Mouse (Mus musculus) MEL (cell line): Measurements from ENCODE around the gene Hecw2. TPM values are rescaled to one million over a fixed set of nuclear protein-coding genes. Genes with fewer than 3 reads are reported as not detected.

Experiments used
- DNase-seq: peaks from one replicate; pipeline ENCODE4 v3.0.0; 2011; ENCODE audit warnings: low read depth, low spot score
- H3K27ac ChIP-seq: 2 replicates; pipeline ENCODE4 v1.5.1; 2012; ENCODE audit warnings: low read depth, mild to moderate bottlenecking, control low read depth, low read length, moderate library complexity; ENCODE audit not compliant: control insufficient read depth
- H3K27me3 ChIP-seq, 2 experiments: fragments of 150-350 bp in 1 of 2; sonication (generic) in 1 of 2; 2 replicates each; pipeline ENCODE4 v1.6.1; 2012; ENCODE audit warnings: low read length in 2 of 2, mild to moderate bottlenecking in 2 of 2, improper control_type of control experiment in 1 of 2, moderate library complexity in 1 of 2; ENCODE audit not compliant: insufficient read depth in 2 of 2, control insufficient read depth in 1 of 2
- H3K36me3 ChIP-seq, 2 experiments: 2 replicates each; pipeline ENCODE4 v1.6.1; 2012 to 2014; ENCODE audit warnings: low read length in 2 of 2, improper control_type of control experiment in 1 of 2, inconsistent platforms in 1 of 2, mild to moderate bottlenecking in 1 of 2; ENCODE audit not compliant: insufficient read depth in 2 of 2, control insufficient read depth in 1 of 2
- H3K4me1 ChIP-seq, 2 experiments: fragments of 150-350 bp in 1 of 2; sonication (generic) in 1 of 2; 2 replicates each; pipeline ENCODE4 v1.6.1; 2012; ENCODE audit warnings: low read length in 2 of 2, improper control_type of control experiment in 1 of 2, mild to moderate bottlenecking in 1 of 2; ENCODE audit not compliant: insufficient read depth in 2 of 2, control insufficient read depth in 1 of 2
- H3K4me3 ChIP-seq, 2 experiments: fragments of 150-350 bp in 1 of 2; sonication (generic) in 1 of 2; 2 replicates each; pipeline ENCODE4 v1.5.1; 2012; ENCODE audit warnings: low read depth in 2 of 2, low read length in 2 of 2, mild to moderate bottlenecking in 2 of 2, moderate library complexity in 2 of 2, control low read depth in 1 of 2, improper control_type of control experiment in 1 of 2; ENCODE audit not compliant: control insufficient read depth in 1 of 2, insufficient read depth in 1 of 2
- H3K79me2 ChIP-seq: 2 replicates; pipeline ENCODE4 v1.6.1; 2012; ENCODE audit warnings: mild to moderate bottlenecking, low read length, moderate library complexity; ENCODE audit not compliant: control insufficient read depth, poor library complexity, insufficient read depth
- H3K9ac ChIP-seq: 2 replicates; pipeline ENCODE4 v1.6.1; 2012; ENCODE audit warnings: low read depth, mild to moderate bottlenecking, control low read depth, low read length, moderate library complexity; ENCODE audit not compliant: control insufficient read depth, poor library complexity, severe bottlenecking
- H3K9me3 ChIP-seq: fragments of 150-350 bp; sonication (generic); replicated peaks from 2 replicates; pipeline ENCODE4 v1.6.1; 2012; ENCODE audit warnings: mild to moderate bottlenecking, low read length, improper control_type of control experiment, moderate library complexity; ENCODE audit not compliant: insufficient read depth
- CHD2 ChIP-seq: IDR thresholded peaks from 2 replicates; pipeline ENCODE4 v1.6.1; 2011; ENCODE audit warnings: low read length, improper control_type of control experiment
- GATA1 ChIP-seq: IDR thresholded peaks from 2 replicates; pipeline ENCODE4 v1.6.1; 2011; ENCODE audit warnings: low read depth, low read length, improper control_type of control experiment
- HCFC1 ChIP-seq: IDR thresholded peaks from 2 replicates; pipeline ENCODE4 v1.6.1; 2012; ENCODE audit warnings: low read depth, mild to moderate bottlenecking, inconsistent platforms, low read length, improper control_type of control experiment, moderate library complexity
- MAFK ChIP-seq: IDR thresholded peaks from 2 replicates; pipeline ENCODE4 v1.6.1; 2011; ENCODE audit warnings: low read depth, mild to moderate bottlenecking, low read length, improper control_type of control experiment, borderline replicate concordance
- MAX ChIP-seq: IDR thresholded peaks from 2 replicates; pipeline ENCODE4 v1.6.1; 2011; ENCODE audit warnings: low read length, improper control_type of control experiment
- MEF2A ChIP-seq: IDR thresholded peaks from 2 replicates; pipeline ENCODE4 v1.6.1; 2014; ENCODE audit warnings: low read depth, mild to moderate bottlenecking, inconsistent platforms, low read length, improper control_type of control experiment; ENCODE audit not compliant: poor library complexity, insufficient replicate concordance, severe bottlenecking; ENCODE audit errors: extremely low read depth
- MYC ChIP-seq: IDR thresholded peaks from 2 replicates; pipeline ENCODE4 v1.6.1; 2011; ENCODE audit warnings: low read depth, mild to moderate bottlenecking, low read length, improper control_type of control experiment, moderate library complexity
- NRF1 ChIP-seq: IDR thresholded peaks from 2 replicates; pipeline ENCODE4 v1.6.1; 2014; ENCODE audit warnings: low read depth, mild to moderate bottlenecking, inconsistent platforms, low read length, improper control_type of control experiment, moderate library complexity; ENCODE audit not compliant: poor library complexity, insufficient read depth, severe bottlenecking
- RAD21 ChIP-seq: IDR thresholded peaks from 2 replicates; pipeline ENCODE4 v1.6.1; 2011; ENCODE audit warnings: mild to moderate bottlenecking, low read depth, low read length, improper control_type of control experiment
- RCOR1 ChIP-seq: IDR thresholded peaks from 2 replicates; pipeline ENCODE4 v1.6.1; 2012; ENCODE audit warnings: low read depth, mild to moderate bottlenecking, inconsistent platforms, low read length, improper control_type of control experiment
- SMC3 ChIP-seq: IDR thresholded peaks from 2 replicates; pipeline ENCODE4 v1.6.1; 2011; ENCODE audit warnings: low read depth, low read length, improper control_type of control experiment
- UBTF ChIP-seq: IDR thresholded peaks from 2 replicates; pipeline ENCODE4 v1.6.1; 2012; ENCODE audit warnings: low read depth, mild to moderate bottlenecking, inconsistent platforms, low read length, improper control_type of control experiment, moderate library complexity, borderline replicate concordance; ENCODE audit not compliant: insufficient read depth
- polyA plus RNA-seq, 2 experiments: library from polyadenylated mRNA; stranded (reverse) in 1 of 2; unstranded in 1 of 2; fragments of >175 nt in 1 of 2; fragments of >200 nt in 1 of 2; gene quantifications; 2 replicates each; pipeline versions ENCODE4 v1.2.1 to v1.2.4; 2012; ENCODE audit warnings: low replicate concordance in 2 of 2, low read depth in 1 of 2; ENCODE audit not compliant: insufficient read length in 2 of 2, insufficient read depth in 1 of 2, missing spikeins in 1 of 2
- total RNA-seq: library from RNA; depleted of rRNA; stranded (reverse); fragments of 300-350 nt; gene quantifications from 2 replicates; pipeline ENCODE4 v1.2.3, GENCODE M21; 2012

Gene Hecw2
- total and polyA plus RNA-seq, 3 experiments, result not detected

GRCm38 (mm10) chr1:54003288-54003687, 191.7 kb downstream of the Hecw2 start:
- H3K27me3 ChIP-seq, result no peaks in the 10 kb centered on the region; a peak in 1 of 4 replicates
- H3K4me1 ChIP-seq, result no peaks in the 10 kb centered on the region
- DNase-seq, result no peak
- TF ChIP-seq UBTF (no peak), SMC3 (no peak)
- H3K9me3 ChIP-seq, result no peaks in the 10 kb centered on the region
- no peak overlapping the region for H3K4me3 ChIP-seq
- H3K36me3 ChIP-seq, result no peaks in the 10 kb centered on the region
- H3K79me2 ChIP-seq, result no peaks in the 10 kb centered on the region
- H3K9ac ChIP-seq, result no peak overlapping the region
- H3K27ac ChIP-seq, result no peak overlapping the region

DNA sequence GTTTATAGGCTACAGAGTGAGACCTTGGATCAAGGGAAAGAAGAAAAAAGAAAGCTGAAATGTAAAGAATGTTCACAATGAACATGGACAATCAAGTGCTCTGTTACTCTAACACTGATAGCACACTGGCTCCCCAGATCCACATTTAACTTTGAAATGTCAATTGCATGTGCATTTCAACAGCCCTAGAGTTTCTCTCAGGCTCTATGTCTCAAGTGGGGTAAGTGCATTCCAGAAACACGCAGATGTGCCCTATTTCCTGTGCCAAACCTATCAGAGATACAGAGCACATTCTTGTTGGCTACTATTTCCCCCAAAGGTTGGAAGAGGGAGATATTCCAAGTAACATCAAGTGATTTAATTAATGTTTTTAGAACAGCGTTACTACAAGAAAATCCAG, 192.9 kb downstream of the Hecw2 start:
- Histone ChIP-seq H3K36me3 (no peaks in the 10 kb centered on the region), H3K9me3 (no peaks in the 10 kb centered on the region), H3K9ac (no peak overlapping the region), H3K27ac (no peak overlapping the region), H3K4me1 (no peaks in the 10 kb centered on the region), H3K79me2 (no peaks in the 10 kb centered on the region), H3K4me3 (no peak overlapping the region), H3K27me3 (no peaks in the 10 kb centered on the region; a peak in 1 of 4 replicates)
- TF ChIP-seq MEF2A (no peak), RAD21 (no peak), MAX (no peak), RCOR1 (no peak), MAFK (no peak)
- DNase-seq, result no peak

DNA sequence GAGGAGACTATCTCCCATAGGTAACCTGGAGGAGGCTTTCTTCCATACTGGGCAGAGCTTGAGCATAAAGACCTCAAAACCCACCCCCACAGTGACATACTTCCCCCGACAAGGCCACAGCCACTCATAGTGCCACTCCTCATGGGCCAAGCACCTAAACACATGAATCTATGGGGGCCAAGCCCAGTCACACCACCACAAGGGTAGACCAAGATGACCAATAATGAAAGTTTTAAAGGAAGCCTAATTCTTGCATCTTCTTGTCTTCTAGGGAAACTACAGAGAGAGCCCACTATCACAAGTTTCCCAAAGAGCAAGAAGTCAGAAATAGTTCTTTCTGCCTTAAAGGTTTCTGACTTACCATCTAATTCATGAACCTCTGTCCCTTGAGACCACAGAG, 197.7 kb downstream of the Hecw2 start:
- TF ChIP-seq UBTF (no peak), MAFK (no peak), GATA1 (no peak), HCFC1 (no peak), CHD2 (no peak), NRF1 (no peak), MAX (no peak), MYC (no peak)
- TF ChIP-seq, all 39 proteins: peak for 0
- H3K4me3 ChIP-seq, result no peak overlapping the region
- no peak overlapping the region for H3K27ac ChIP-seq

More for the DNA sequence above, 197.7 kb downstream of the Hecw2 start:
- Histone ChIP-seq H3K4me1 (no peaks in the 10 kb centered on the region), H3K36me3 (no peaks in the 10 kb centered on the region), H3K9me3 (no peaks in the 10 kb centered on the region), H3K79me2 (no peaks in the 10 kb centered on the region), H3K9ac (no peak overlapping the region), H3K27me3 (no peaks in the 10 kb centered on the region)
- DNase-seq, result no peak
